Mouse (Mus musculus): ENCODE data around the gene Hoga1.

The Hoga1 gene

DNA sequence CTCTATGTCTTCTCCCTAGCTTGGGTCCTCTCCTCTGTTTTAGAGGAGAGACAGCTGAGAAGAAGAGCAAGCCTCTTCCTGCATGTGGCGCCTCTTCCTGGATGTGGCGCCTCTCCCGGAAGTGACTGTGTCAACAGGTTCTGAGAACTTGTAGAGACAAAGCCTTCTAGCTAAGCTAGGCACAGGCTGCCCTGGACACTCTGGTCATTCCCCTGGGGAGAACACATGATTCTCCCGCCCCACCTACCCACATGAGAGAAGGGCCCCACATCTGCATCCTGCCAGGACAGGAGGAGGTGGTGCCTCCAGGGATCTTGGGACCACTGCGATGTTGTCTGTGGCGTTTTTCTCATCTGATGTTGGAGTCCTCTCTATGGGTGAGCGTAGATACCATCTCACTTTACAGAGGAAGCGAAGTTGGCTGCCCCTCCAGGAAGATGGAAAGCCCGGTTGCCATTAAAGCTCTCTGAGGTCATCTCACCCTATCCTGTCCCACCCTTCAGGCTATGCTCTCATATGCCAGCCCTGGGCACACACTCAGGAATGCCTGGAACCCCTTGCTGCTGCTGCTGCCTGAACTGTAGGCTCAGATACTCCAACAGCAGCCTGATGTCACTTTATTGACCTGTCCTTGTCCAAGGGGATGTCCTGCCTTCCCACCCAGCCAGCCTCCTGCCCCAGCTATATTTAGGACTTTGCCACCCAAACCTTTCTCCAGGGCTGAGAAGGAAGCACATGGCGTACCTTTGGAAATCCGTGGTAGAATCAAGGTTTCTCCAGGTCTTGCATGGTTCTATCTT lies 23.2 kb downstream of the Hoga1 start:
- in situ Hi-C loops (cut with MboI, MseI): no loop called here

DNA sequence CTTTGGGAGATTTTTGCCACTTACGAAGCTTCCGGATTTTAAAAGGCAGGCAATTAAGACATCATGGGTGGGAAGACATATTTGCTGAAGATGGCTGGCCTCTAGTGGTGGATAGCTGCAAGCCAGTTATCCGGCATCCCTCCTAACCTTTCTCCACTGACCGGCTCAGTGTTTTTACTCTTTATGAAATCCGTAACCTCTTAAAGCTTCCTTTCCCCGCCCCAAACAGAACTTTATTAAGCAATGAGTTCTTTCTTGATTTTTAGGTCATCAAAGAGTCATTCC lies 23.8 kb downstream of the Hoga1 start:
- in situ Hi-C loops (cut with MboI, MseI): no loop called here

DNA sequence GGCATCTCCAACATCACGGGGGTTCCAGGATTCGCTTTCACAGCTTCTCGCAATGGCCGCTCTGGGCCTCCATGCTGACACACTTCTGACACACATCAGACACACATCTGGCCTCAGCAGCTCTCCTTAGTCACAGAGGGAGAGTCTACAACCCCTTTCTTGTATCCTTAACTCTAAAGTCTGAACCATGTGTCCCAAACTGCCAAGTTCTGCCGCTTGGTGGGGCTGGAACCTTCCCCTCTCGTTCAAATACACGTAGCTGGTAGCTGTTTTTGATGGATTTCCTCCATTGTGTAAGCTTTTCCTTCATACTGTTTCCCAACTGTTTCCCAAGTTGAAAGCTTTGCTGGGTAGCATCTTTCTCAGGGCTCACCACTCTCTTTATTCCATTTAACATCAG lies 25.8 kb downstream of the Hoga1 start:
- in situ Hi-C loops (cut with MboI, MseI): no loop called here

DNA sequence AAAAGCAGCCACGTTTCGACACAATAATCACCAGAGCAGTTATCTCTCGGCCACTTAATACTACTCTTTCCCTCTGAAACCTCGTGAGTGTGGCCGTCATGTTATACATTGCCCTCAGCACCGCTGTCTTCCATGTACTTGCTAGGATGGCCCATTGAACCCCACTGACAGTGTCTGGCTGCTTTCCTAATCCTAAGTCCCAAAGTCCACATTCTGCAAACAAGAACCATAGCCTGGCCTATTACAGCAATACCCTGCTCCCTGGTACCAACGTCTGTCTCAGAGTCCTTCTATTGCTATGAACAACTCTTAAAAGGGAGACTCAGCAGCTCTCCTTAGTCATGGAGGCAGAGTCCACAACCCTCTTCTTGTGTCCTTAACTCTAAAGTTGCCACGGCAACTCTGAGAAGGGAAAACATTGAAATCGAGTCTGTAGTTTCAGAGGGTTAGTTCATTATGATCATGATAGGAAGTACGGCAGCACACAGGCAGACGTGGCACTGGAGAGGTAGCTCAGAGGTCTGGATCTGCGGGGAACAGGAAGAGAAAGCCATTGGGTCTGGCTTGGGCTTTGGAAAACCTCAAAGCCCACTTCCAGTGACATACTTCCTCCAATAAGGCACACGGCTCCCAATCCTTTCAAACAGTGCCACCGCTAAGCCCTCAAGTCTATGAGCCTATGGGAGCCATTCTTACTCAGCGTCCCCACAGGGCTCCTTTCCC lies 26.6 kb downstream of the Hoga1 start:
- in situ Hi-C loops (cut with MboI, MseI): no loop called here

DNA sequence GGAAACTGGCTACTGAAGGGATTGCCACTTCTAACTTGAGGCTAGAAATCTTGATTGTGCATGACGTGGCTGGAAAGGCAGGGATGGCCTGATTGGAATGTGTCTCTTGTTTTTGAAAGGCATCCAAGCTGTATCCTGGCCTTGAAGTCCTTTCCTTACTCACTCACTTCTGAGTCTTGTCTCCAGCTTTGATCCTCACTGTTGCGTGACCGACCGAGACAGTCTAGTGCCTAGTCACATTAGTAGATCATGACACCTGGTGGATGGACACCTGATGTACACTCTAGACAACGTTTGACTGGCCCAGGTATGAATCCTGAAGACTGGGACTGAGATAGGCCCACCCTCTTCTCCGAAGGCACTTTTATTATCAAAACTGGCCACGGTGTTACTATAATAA lies 27.4 kb downstream of the Hoga1 start:
- in situ Hi-C loops (cut with MboI, MseI): no loop called here

DNA sequence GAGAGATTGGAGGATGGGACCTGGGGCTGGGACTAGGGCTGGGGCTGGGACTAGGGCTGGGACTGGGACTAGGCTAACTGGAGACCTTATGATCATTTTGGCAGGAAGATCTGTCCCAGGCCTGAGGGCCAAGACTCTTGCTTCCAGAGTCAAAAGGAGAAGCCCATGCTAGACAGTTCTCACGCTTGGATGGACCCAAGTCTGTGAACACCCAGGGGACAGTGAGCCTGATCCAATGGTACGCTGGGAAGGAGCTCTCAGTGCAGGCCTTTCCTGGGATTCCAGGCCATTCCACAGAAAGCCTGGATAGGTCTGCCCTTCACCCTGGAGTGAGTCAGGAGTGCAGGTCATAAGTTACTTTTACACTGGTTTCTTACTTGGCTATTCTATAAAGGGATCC lies 29.6 kb downstream of the Hoga1 start:
- in situ Hi-C loops (cut with MboI, MseI): loop anchor here (25.0 kb wide), 1 partner anchor 437 kb away; the partner anchor contains the start of gene R3hcc1l

DNA sequence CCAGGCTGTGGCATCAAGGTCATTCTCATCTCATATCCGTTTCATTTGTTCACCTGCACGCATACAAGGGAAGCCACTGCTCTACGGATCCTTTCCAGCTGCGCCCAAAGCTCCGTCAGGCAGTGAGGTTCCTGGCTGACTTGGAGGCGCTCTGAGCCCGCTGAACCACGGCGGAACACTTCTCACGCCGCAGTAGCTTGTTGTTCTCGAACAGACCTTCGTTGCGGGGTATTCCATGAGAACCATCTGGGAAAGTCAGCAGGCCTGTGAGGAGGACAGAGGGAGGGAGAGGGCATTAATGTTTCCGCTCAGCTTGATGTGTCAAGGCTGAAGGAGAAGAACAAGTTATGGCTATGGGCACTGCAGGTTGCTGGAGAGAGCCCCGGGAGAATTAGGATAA lies 30.6 kb downstream of the Hoga1 start:
- in situ Hi-C loops (cut with MboI, MseI): loop anchor here (25.0 kb wide), 1 partner anchor 436 kb away; the partner anchor contains the start of gene R3hcc1l

DNA sequence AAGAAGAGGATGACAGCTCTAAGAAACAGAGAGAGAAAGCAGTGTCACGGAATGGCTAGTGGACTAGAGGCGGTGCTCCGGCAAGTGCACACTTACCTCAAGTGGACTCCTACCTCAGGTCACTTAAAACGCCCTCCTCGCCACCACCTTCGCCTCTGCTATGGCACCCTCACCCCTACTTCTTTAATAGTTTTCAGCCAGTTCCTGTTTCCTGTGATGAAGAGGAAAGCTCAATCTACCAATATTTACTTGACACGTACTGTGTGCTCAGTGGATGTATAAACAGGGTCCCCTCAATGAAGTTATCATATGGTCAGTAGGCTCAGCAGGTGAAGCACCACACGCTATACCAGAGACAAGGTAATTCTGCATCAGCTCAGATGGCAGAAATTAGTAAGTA lies 33.2 kb downstream of the Hoga1 start:
- in situ Hi-C loops (cut with MboI, MseI): loop anchor here (25.0 kb wide), 1 partner anchor 434 kb away; the partner anchor contains the start of gene R3hcc1l

DNA sequence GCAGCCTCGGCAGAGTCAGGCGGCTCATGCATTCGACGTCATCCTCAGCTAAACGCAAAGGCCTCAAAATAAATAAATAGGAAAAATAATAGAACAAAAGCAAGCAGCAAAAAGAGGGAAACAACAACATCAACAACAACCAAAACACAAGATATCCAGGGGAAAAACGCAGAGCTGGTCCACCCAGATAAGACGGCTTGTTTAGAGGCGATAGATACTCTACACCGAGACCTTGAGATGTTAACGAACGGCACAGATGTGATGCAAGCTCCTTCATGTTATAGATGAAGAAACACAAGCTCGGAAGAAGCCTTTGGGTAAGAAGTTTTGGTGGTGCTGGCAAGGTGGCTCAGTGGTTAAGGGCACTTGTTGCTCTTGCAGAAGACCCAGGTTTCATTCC lies 33.6 kb downstream of the Hoga1 start:
- in situ Hi-C loops (cut with MboI, MseI): loop anchor here (25.0 kb wide), 1 partner anchor 433 kb away; the partner anchor contains the start of gene R3hcc1l

DNA sequence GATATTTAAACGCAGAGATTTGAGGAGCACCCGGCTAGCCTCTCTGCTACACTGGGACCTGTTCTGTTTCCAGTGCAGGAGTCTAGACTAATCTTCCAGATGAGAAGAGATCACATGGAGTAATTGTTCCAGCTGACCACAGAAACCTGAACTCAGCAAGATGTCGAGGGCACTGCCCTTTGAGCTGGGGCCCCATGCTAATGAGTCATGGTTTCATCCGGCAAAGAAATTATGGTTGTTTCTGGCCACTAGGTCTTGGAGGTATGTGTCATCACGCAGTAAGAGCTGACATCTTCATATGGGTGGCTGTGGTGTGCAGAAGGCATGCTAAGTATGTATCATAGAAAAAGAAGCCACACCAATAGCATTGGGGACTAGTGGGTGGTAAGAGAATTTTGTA lies 34.5 kb downstream of the Hoga1 start:
- in situ Hi-C loops (cut with MboI, MseI): loop anchor here (25.0 kb wide), 1 partner anchor 432 kb away; the partner anchor contains the start of gene R3hcc1l

DNA sequence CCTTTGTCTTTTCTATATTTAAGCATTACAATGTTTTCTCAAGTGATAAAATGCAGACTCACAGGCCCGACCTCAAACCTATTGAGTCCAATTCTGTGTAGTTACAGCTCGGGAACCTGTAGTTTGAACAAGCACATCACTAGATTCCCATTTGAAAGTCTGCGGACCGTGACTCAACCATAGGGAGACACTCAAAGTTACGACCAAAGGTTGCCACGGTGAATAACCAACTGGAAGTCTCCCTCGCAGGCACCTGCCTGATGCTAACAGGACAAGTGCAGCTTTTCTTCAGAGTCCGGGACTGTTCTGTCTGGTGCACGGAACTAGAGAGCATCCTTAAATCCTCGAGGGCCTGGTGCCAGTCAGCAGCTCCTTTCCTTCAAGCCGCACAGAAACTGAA lies 35.1 kb downstream of the Hoga1 start:
- in situ Hi-C loops (cut with MboI, MseI): loop anchor here (25.0 kb wide), 1 partner anchor 432 kb away; the partner anchor contains the start of gene R3hcc1l

DNA sequence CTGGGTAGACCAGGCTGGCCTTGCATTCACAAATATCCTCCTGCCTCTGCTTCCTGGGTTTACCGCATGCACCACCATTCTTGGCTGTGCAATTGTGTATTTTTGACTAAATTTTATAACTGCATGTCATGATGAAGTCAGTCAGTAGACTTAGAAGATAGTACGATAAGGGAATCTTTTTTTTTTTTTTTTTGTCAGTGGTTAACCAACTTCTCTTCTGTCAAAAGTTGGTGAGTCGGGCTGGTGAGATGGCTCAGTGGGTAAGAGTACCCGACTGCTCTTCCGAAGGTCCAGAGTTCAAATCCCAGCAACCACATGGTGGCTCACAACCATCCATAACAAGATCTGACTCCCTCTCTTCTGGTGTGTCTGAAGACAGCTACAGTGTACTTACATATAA lies 36.2 kb downstream of the Hoga1 start:
- in situ Hi-C loops (cut with MboI, MseI): loop anchor here (25.0 kb wide), 1 partner anchor 431 kb away; the partner anchor contains the start of gene R3hcc1l

DNA sequence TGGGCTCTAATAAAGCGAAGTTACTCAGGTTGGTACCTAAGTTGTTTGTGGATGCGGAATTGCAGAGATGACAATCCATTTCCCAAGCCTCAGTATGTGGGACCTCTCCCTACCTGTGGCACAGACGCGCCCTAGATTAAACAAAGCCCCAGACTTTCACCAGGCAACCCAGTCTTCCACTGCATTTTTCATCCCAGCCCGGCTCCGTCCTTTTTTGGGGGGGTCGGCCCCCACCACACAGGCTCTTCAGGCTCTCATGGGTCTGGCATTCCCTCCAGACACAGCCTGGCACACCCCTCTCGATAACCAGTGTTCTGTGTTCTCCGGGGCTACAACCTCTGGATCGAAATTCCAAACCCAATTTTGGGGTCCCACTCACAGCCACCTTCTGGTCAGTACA lies 40.3 kb downstream of the Hoga1 start:
- in situ Hi-C loops (cut with MboI, MseI): loop anchor here (25.0 kb wide), 1 partner anchor 427 kb away; the partner anchor contains the start of gene R3hcc1l

DNA sequence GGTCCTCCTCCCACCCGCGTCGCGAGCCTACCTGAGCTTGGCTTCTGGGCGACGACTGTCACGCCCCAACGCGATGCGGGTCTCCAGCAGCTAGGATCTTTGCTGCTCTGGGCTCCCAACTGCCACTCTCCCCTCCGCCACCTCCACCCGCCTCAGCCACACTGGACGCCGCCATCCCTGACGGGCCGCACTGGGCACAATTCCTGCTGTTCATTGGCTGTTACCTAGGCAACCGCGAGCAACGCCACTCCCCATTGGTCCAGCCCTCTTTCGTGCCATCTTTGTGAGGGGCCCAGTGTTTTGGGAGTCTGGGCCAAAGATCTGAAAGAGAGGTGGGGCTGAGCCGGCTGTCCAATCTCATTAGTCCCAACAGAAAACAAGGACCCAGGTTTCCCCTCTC lies 40.8 kb downstream of the Hoga1 start, which contains the start of gene Morn4:
Gene Morn4 (minus strand): TSS at position 192 of the 400 bp plus-strand sequence.
- in situ Hi-C loops (cut with MboI, MseI): loop anchor here (25.0 kb wide), 1 partner anchor 426 kb away; the partner anchor contains the start of gene R3hcc1l

DNA sequence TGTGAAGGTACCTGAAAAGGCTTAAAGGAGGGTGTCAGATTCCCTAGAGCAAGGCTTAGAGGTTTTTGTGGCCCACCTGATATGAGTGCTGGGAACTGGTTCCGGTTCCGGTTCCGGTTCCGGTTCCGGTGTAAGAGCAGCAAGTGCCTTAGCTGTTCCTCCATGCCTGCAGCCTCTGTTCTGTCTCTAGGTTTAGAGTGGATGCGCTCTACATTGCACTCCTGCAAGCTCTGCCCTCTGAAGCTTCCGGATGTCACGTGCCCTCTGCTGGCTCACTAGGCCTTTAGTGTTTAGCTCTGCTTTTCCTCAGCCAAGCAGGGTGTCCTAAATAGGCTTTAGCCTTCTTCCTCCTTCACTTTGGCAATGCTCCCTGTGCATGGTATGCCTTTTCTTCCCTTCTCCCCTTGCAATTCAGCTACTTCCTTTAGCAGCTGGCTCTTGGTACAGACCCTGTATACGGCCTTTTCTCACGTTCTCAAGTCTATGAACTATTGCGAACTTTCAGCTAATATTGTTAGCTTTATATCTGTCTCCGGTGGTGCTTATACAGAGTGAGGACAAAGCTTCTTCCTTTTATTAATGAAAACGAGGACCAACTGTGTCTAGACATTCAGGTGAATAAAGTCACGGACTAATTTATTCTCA lies 43.8 kb downstream of the Hoga1 start:
- in situ Hi-C loops (cut with MboI, MseI): loop anchor here (25.0 kb wide), 1 partner anchor 423 kb away; the partner anchor contains the start of gene R3hcc1l

DNA sequence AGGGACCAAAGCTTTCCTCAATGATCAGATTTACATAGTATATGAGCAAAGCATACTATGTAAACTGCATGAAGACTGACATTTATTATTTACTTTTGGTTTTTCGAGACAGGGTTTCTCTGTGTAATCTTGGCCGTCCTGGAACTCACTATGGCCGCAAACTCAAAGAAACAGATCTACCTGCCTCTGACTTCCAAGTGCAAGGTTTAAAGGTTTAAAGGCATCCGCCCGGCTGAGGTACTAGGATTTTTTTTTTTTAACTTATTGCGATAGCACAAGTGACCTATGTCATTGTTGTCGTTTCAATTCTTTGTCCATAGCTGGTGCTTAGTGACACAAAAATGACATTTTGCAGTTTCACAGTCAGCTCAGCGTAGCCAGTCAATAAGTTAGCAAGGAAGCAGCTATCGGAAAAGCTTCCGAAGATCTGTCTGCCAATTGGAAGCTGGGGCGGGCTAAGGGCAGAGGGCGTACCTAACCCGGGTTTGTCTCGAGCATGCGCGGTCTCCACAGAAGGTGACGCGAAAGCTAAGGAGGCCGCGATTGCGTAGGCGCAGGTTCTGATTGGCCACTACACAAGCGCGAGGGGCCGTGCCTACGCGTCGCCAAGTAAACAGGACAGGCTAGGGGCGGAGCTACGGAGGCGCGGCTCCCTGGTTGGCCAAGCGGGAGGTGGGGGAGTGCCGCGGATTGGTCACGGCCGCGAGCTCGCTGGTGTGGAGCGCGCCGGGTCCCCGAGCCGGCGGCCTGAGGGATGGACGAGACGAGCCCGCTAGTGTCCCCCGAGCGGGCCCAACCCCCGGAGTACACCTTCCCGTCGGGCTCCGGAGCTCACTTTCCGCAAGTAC lies 44.6 kb downstream of the Hoga1 start, which contains the start of gene Pi4k2a:
Gene Pi4k2a (plus strand): TSS at position 723 of the 848 bp plus-strand sequence.
- in situ Hi-C loops (cut with MboI, MseI): loop anchor here (10.0 to 25.0 kb wide), 2 partner anchors 422 to 1505 kb away; partner anchors contain the start of genes Aldh18a1 and R3hcc1l

DNA sequence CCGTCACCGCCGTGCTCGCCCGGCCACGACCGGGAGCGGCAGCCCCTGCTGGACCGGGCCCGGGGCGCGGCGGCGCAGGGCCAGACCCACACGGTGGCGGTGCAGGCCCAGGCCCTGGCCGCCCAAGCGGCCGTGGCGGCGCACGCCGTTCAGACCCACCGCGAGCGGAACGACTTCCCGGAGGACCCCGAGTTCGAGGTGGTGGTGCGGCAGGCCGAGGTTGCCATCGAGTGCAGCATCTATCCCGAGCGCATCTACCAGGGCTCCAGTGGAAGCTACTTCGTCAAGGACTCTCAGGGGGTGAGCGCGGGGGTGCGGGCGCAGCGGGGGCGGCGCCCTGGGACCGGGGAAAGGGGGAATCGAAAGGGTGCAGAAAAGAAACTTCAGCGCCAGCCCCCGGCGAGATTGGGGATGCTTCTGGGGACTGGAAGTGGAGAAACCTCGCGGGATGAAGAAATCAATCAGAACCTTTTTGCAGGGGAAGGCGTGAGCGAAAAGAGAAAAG lies 45.3 kb downstream of the Hoga1 start:
- in situ Hi-C loops (cut with MboI, MseI): loop anchor here (10.0 to 25.0 kb wide), 2 partner anchors 422 to 1506 kb away; partner anchors contain the start of genes Aldh18a1 and R3hcc1l

DNA sequence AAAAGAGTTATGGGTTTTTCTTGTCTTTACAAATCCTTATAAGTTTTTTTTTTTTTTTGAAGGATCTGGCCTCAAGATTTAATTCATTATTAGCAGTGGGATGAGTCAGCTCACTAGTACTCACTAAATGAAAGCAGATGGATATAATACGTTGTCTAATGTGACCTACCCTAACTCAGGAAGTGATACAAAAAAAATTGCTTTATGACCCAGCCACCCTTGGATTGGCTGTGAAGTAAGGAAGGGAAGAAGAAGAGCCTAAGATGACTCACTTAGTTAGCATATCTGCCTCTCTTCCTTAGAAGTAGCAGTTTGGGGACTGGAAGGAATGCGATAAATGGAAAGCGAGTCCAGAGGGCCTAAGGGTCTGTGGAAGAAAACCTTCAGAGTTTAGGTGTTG lies 54.0 kb downstream of the Hoga1 start:
- in situ Hi-C loops (cut with MboI, MseI): loop anchor here (10.0 to 25.0 kb wide), 2 partner anchors 413 to 1515 kb away; partner anchors contain the start of genes Aldh18a1 and R3hcc1l

DNA sequence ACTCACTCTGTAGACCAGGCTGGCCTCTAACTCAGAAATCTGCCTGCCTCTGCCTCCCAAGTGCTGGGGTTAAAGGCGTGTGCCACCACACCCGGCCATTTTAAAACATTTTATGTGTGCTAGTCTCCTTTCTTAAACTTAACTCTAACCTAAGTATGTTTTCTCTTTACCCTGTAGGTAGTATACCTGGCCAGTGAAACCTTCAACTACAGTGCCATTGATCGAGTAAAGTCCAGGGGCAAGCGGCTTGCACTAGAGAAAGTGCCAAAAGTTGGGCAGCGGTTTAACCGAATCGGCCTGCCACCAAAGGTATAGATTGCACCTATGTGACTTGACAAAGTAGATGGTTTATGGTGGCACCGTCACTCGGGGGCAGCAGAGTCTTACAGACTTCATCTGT lies 59.3 kb downstream of the Hoga1 start:
- in situ Hi-C loops (cut with MboI, MseI): loop anchor here (10.0 kb wide), 1 partner anchor 780 kb away; no protein-coding TSS in a partner anchor

DNA sequence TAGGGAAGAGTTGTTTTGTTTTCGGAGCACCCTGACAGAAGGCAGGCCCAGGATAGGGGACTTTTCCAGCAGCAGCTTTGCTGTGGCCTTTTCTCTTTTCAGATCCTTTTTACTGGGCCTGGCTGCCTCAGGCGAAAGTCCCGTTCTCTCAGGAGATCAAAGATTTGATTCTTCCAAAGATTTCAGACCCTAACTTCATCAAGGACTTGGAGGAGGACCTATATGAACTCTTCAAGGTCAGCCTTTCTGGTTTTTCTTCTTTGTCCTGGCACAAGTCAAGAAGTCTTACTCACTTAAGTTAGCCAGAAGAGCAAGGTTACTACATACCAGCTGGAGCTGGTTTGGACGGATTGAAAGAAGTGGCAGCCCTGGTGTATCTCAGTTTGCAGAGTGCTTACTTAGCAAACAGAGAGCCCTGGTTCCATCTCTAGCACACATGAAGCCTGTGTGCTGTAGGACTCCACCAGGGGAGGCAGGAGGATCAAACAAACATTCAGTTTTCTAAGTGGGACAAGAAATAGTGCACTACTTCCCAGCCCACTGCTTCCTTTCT lies 70.4 kb downstream of the Hoga1 start:
- in situ Hi-C loops (cut with MboI, MseI): no loop called here

All from T-helper 2 cell (primary cell).